Mouse (Mus musculus) embryo, embryonic 10 days (tissue): ENCODE data around the gene Zg16.

Source experiments
- DNase-seq: peaks from one replicate; pipeline ENCODE4 v3.0.0-alpha.2; 2015; ENCODE audit warnings: low spot score

The Zg16 gene

DNA sequence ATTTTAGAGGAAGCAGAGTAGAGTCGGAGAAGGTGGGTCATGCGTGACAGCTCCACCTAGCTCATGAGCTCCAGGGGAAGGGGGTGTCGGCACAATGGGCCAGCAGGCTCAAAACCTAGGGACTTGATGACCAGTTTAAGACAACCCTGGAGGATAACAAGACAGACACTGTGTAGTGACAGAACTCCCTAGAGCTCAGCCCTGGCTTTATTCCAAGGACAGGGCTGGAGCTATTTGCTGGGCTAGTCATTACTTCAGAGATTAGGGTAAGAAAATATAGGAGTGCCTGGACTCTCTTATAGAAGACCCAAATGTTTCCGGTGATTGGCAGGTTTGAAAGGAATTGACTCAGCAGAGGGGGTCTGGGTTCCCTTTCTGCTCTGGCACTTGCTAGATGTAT lies 13.9 kb downstream of the Zg16 start:
- no peak for DNase-seq

GRCm38 (mm10) chr7:127070871-127071413 lies 16.2 kb downstream of the Zg16 start:
- no peak for DNase-seq

DNA sequence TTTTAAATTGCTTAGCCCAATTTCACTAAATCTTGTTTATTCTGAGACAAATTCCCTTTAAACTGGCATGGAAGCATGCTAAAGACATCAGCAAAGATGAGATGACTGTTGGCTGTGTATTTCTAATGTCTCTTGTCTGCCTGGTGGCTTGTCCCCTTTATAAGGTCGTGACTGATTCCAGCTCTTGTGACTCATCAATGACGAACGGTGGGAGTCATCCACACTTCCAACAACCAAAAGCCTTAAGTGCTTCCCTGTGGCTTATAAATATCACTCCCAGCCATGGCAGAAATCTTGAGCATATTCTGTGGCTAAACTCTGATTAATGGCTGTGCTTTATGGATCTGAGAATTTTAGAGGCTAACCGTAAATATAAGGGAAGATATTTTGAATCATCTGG lies 20.8 kb downstream of the Zg16 start:
- no peak for DNase-seq

GRCm38 (mm10) chr7:127065538-127065937 lies 21.6 kb downstream of the Zg16 start:
- DNase-seq: no peak

- DNase-seq: no peak
These were observed 32.0 kb downstream of the Zg16 start for GRCm38 (mm10) chr7:127055026-127055585.

DNA sequence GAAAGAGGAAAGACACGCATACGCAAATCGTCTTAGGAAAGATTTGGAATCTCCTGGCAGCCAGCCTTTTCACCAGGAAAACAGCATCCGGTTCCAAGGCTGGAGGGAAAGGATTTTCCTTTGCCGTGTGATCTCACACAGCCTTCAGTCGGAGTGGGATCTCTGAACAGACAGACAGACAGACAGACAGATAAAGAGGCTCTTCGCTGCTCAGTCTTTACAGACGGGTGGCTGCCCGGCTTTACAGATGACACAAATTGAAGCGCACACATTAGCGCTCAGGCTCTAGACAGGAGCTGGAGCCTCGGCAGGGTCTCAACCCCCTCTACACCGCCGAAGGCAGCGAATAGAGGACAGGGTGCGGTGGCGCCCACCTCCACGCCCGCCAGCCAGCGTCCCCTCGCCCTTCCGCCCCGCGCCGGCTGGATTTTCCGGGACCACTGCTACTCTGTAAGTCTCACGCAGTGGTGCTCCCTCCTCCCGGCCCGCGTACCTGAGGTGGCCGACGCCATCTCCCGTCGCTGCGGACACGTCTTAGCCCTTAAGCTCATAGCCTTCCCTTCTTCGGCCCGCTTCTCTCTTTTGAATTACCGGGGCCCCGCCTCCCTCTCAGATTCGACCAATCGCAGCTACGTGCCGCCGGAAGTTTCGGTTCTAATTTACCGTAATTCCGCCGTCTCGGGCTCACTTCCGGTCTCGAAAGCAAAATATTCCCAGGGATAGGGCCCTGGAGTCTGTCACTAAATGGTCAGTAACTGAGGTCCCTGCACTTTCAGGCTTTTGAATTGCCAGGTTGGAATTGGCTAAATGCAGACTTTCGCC lies 45.1 kb downstream of the Zg16 start, which contains the start of gene Kif22:
Gene Kif22, minus strand, starts transcription at position 621 of the 822 bp plus-strand sequence.
- DNase-seq: peak; percentile 97

- no peak for DNase-seq
These were observed 55.9 kb downstream of the Zg16 start for GRCm38 (mm10) chr7:127031244-127031643.

DNA sequence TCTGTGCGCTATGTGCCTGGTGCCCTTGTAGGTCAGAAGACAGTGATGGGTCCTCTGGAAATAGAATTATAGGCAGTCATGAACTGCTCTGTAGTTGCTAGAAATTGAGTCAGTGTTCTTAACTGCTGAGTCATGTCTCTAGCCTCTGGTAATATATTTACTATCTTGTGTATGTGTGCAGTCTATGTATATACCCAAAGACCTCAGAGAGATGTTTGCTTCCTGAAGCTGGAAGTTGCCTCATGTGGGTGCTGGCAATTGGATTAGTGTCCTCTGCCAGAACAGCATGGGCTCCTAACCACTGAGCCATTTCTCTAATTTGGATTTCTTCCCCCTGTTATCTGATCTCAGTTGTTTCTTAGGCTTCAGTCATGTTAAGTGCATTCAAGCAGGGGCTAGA lies 57.0 kb downstream of the Zg16 start:
- DNase-seq: no peak

- DNase-seq: no peak
These were observed 59.2 kb downstream of the Zg16 start for GRCm38 (mm10) chr7:127027885-127028284.

- peak; percentile 99 for DNase-seq
These were observed 60.0 kb downstream of the Zg16 start, which contains the start of gene Maz for GRCm38 (mm10) chr7:127026984-127027726. TSS of gene Maz (minus strand) at chr7:127027037.

DNA sequence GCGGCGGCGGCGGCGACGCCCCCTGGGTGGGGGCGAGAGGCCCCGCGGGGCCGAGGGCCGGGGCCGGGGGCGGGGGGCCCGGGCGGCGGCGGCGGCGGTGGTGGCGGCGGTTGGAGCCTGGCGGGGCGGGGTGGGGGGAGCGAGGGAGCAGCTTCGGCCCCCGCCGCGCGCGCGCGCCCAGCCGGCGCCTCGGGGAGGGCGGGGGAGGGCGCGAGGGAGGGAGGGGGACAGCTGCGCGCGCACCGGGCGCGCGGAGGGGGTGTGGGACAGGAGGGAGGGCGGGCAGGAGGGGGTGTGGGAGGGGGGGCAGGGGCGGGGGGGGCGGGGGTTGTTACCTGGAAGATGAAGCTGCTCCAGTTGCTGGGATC lies 60.5 kb downstream of the Zg16 start:
- DNase-seq: no peak

DNA sequence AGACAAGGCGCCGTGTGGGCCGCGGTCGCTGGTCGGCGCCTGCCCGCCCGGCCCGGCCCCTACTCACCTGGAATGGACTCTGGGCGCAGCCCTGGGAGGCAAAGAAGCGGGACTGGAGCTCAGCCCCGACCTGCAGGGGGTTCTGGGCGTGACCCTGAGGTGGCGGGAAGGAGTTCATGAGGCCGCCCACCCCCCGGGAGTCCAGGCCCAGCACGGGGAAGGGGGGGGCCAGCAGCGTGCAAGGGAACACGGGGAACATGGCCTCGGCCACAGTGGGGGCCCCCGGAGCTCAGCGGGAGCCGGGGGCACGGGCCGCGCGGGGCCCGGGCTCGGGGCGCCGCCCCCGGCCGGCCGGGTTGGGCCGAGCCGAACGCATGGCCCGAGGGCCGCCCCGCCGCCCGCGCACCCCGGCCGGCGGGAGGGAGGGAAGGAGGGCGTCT lies 60.9 kb downstream of the Zg16 start:
- peak; percentile 77 for DNase-seq

DNA sequence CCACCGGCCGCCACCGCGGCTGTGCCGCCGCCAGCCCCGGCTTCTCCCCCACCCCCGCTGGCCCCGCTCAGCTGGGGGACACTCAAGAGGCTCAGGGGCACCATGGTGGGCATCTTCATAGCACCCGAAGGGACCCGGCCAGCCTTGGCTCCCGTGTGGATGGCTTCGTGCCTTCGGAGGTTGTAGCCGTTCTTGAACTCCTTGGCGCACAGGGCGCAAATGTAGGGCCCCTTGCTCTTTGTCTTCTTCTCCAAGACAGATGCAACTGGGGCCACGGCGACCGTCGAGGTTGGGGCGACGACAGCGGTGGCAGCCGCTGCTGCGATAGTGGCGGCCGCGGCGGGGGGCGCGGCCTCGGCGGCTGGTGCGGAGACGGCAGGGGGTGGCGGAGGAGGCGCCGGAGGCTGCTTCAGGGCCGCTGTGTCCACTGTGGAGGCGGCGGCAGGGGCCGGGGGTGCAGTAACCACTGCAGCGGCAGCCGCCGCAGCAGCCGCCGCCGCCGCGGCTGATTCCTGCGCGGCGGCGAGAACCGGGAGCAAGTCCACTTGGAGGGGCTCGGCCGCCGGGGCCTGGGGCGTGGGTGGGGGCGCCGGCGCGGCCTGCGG lies 61.5 kb downstream of the Zg16 start:
- no peak for DNase-seq

GRCm38 (mm10) chr7:127024755-127025555 lies 62.2 kb downstream of the Zg16 start:
- DNase-seq: peak; percentile 87

- DNase-seq: no peak
These were observed 63.0 kb downstream of the Zg16 start for GRCm38 (mm10) chr7:127023896-127024690.

DNA sequence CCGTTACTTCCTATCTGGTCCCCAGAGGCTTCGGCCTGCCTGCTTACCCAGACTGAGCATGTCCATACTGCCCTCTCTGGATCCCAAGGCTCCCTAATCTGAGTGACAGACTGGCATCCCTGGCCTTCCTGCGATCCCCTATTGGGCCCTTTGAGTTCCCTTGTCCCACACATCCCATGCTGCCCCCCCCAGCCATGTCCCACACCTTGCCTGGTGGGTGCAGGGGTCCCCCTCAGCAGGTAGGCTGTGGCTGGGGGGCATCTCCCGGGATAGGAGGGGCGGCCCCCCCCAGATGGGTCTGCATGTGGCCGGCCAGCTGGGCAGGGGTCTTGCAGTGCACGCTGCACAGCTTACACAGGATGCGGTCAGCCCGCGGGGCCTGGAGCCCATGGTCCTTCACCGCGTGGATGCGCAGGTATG lies 63.8 kb downstream of the Zg16 start:
- DNase-seq: no peak

DNA sequence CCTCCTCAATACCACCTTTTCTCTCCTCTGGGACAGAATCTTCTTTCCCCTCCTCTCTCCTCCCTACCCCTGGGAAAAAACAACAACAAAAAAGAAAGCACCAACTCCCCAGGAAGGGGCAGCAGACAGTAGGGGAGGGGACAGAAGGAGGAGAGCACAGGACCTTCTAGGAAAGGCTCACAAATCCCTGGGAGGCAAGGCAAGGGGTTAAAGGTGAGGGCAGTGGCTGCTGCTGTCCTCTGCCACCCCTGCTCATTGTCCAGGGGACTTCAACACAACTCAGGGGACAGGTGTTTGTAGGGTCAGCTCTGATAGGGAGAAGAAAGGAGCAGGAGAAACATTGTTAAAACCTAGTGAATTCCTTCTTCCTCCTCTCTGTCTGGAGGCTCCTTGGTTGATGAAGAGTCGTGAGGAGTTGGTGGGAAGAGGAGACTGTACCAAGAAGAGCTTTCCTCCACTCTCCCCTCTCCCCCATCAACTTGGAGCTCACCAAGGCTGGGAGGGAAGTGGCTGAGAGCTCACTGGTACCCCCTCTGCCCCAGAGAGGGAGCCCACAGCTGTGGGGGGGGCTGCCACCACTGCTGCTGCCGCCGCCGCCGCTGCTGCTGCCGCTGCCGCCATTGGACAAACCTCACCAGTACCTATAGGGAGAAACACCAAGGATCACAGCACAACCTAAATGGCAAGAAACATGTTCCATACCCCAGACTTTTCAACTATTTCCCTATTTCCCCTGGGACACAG lies 64.4 kb downstream of the Zg16 start:
- no peak for DNase-seq

DNA sequence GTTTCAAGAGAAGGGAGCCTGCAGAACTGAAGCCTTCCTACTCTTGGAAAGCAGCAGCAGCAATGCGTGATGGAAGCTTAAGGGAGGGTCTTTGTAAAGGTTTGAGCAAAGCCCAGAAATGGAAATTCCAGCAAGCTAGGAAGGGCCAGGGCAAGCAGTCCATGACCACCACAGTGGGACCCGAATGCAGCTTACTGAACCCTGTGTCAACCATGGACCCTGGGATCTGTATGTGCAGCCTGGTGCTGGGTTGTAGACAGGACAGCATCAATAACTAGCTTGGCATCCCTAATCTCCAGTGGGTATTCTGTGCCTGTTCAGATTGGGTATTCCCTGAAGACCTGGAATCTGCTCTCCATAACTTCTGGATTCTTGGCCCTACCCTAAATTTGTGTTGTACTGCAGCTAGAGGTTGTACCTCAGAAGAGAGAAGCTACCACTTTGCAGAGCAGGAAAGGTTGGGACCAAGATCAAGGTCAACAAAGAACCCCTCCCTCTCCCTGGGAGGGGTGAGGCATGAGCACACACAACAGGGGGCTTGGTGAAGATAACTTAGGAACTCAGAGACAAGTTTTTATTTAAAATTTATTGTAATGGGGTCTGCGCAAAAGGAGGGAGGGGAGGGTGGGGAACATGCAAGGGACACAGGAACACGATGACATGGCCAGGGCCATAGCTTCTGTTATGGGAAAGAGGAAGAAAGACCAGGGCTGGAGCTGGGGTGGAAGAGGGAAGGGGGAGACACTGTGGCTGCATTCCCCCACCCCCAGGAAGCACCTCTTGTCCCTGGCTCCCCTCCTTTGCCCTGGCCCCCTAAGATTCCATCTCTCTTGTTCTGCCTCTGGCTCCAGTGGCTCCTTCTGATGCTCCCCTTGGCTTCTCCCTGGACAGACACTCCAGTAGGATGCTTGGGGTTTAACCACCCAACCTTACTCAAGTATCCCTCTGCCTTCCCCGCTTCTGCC lies 65.3 kb downstream of the Zg16 start:
- DNase-seq: peak; percentile 49
